Mouse (Mus musculus) bone marrow macrophage, adult 2 months (primary cell): ENCODE data around the gene Slc37a1.

ENCODE experiments used
- CTCF ChIP-seq: IDR thresholded peaks from 2 replicates; pipeline ENCODE4 v1.5.1; 2012; ENCODE audit warnings: low read depth, mild to moderate bottlenecking, low read length, moderate library complexity
- POLR2A ChIP-seq: IDR thresholded peaks from 2 replicates; pipeline ENCODE4 v1.6.1; 2012; ENCODE audit warnings: mild to moderate bottlenecking, low read depth, low read length, borderline replicate concordance

- no peak for TF ChIP-seq CTCF
- no peak for TF ChIP-seq POLR2A
These were observed 15.3 kb upstream of the Slc37a1 start for GRCm38 (mm10) chr17:31271136-31271851.
